Mouse (Mus musculus) kidney, postnatal 0 days (tissue): ENCODE measurements at regions not wholly inside any gene's neighbourhood (a gene's known extent, or its start where the extent isn't known, plus 50 kb on each side); places are given as distances from the start of the nearest gene placed in this dataset.

Experiments
- ATAC-seq: fragments of 200-750 bp; cut with Nextera tagmentation; replicated peaks from 2 replicates; pipeline ENCODE4 v1.8.0; 2017; ENCODE audit warnings: low read depth, moderate number of reproducible peaks, moderate TSS enrichment, moderate library complexity; ENCODE audit not compliant: low FRiP score
- DNase-seq: peaks from one replicate; pipeline ENCODE4 v3.0.0-alpha.2; 2016; ENCODE audit warnings: low spot score
- H3K27ac ChIP-seq: fragments of 300-500 bp; sonication (generic); 2 replicates; pipeline ENCODE4 v1.5.1; 2014; ENCODE audit warnings: mild to moderate bottlenecking
- H3K27me3 ChIP-seq: fragments of 300-500 bp; sonication (generic); 2 replicates; pipeline ENCODE4 v1.6.1; 2014; ENCODE audit warnings: low read length, mixed read lengths; ENCODE audit not compliant: insufficient read depth
- H3K36me3 ChIP-seq: fragments of 300-500 bp; sonication (generic); 2 replicates; pipeline ENCODE4 v1.6.1; 2014; ENCODE audit warnings: low read length, mixed read lengths; ENCODE audit not compliant: insufficient read depth
- H3K4me1 ChIP-seq: fragments of 300-500 bp; sonication (generic); replicated peaks from 2 replicates; pipeline ENCODE4 v1.6.1; 2014; ENCODE audit warnings: antibody characterized with exemption, low read length, mixed read lengths; ENCODE audit not compliant: insufficient read depth
- H3K4me2 ChIP-seq: fragments of 300-500 bp; sonication (generic); 2 replicates; pipeline ENCODE4 v1.6.1; 2014; ENCODE audit warnings: mild to moderate bottlenecking, low read length, moderate library complexity, mixed read lengths
- H3K4me3 ChIP-seq: fragments of 300-500 bp; sonication (generic); replicated peaks from 2 replicates; pipeline ENCODE4 v1.5.1; 2014; ENCODE audit warnings: low read depth, low read length
- H3K9ac ChIP-seq: fragments of 300-500 bp; sonication (generic); 2 replicates; pipeline ENCODE4 v1.6.1; 2014; ENCODE audit warnings: low read depth, low read length
- H3K9me3 ChIP-seq: fragments of 300-500 bp; sonication (generic); replicated peaks from 2 replicates; pipeline ENCODE4 v1.6.1; 2016; ENCODE audit warnings: low read length, inconsistent platforms, mixed read lengths
- CTCF ChIP-seq: IDR thresholded peaks from 2 replicates; pipeline ENCODE4 v1.5.1; 2016; ENCODE audit warnings: antibody characterized with exemption, low read depth, mild to moderate bottlenecking, moderate library complexity
- WGBS: fragments of 180-500 bp; shearing (Covaris S2); extraction: QIAGEN DNeasy Blood & Tissue Kit; methylation state at CpG from one replicate; pipeline ENCODE4 v1.1.7; 2014; 5-methylcytosine and 5-hydroxymethylcytosine counted together

DNA sequence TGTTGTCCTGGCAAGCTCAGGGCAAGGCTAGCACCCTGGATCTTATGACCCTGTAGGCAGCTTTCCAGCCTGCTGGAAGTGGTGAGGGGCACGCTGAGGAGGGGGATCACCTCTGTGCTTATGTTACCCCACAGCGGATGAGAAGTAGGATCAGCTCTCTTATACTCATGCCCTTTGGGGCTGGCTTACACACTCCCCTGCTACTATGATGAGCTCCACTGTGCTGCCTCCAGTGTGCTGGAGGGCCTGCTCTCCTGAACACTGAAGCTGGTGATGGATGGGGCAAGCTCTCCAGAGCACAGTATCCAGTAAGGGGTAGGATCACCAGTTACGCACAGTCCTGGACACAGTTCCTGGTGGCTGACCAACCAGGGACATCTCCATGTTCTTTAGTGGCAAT, 118.3 kb upstream of the Syt1 start:
- Histone ChIP-seq H3K9me3 (no peaks in the 10 kb centered on the region), H3K27me3 (no peaks in the 10 kb centered on the region), H3K4me3 (no peak overlapping the region), H3K36me3 (no peaks in the 10 kb centered on the region), H3K27ac (no peak overlapping the region), H3K9ac (no peak overlapping the region), H3K4me1 (no peaks in the 10 kb centered on the region), H3K4me2 (no peak overlapping the region)
- TF ChIP-seq CTCF = no peak
- WGBS = 87% methylated on average over 3 of the region's 3 CpGs
- ATAC-seq (no peak), DNase-seq (no peak)

DNA sequence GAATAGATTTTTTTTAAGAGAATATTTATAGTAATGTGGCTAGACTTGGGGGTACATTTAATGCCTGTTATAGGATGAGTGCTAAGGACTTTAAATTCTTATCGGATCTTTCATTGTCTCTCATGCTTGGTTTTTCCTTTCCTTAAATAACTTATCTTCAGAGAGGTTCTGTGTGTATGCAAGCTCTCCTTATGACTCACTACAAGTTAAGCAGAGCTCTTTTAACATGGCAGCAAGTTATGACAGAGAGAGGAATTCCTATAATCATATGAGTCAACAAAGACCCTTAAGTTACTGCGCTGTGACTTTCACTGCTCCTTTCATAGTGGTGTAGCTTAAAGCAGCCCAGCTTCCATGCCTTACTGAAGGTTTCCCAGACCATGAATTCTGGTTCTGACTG, 115.9 kb upstream of the Syt1 start:
- H3K36me3 ChIP-seq = no peaks in the 10 kb centered on the region
- TF ChIP-seq CTCF = no peak
- H3K4me1 ChIP-seq = no peaks in the 10 kb centered on the region
- H3K27me3 ChIP-seq = no peaks in the 10 kb centered on the region
- DNase-seq (no peak), ATAC-seq (no peak)
- 94% methylated on average over 2 of the region's 2 CpGs for WGBS
- no peak overlapping the region for H3K27ac ChIP-seq
- H3K4me3 ChIP-seq = no peak overlapping the region
- H3K4me2 ChIP-seq = no peak overlapping the region
- no peaks in the 10 kb centered on the region for H3K9me3 ChIP-seq
- H3K9ac ChIP-seq = no peak overlapping the region

DNA sequence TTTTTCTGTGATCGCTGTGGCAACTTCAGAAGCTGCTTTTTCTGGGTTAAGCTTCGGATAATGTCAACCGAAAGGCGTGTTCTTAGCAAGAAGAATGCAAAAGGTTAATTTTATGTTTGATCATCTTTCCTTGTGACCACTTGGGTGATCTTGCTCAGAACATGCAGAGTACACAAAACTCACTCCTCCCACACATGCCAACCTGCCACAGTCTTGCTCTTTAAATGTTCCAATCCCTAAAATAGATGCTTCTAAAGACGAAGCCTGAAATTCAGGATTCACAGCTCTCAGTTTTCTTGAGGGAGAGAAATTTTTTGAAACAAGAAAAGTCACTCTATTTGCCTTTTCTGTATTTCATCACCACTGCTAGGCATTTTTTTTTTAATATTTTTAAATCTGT, 106.4 kb upstream of the Syt1 start:
- no peak for TF ChIP-seq CTCF
- no peak for ATAC-seq
- no peaks in the 10 kb centered on the region for H3K27me3 ChIP-seq
- WGBS = 77% methylated on average over 5 of the region's 5 CpGs
- no peak overlapping the region for H3K9ac ChIP-seq
- no peak overlapping the region for H3K27ac ChIP-seq
- no peaks in the 10 kb centered on the region for H3K4me1 ChIP-seq
- DNase-seq = no peak
- H3K36me3 ChIP-seq = no peaks in the 10 kb centered on the region
- H3K9me3 ChIP-seq = no peaks in the 10 kb centered on the region
- no peak overlapping the region for H3K4me2 ChIP-seq
- H3K4me3 ChIP-seq = no peak overlapping the region

DNA sequence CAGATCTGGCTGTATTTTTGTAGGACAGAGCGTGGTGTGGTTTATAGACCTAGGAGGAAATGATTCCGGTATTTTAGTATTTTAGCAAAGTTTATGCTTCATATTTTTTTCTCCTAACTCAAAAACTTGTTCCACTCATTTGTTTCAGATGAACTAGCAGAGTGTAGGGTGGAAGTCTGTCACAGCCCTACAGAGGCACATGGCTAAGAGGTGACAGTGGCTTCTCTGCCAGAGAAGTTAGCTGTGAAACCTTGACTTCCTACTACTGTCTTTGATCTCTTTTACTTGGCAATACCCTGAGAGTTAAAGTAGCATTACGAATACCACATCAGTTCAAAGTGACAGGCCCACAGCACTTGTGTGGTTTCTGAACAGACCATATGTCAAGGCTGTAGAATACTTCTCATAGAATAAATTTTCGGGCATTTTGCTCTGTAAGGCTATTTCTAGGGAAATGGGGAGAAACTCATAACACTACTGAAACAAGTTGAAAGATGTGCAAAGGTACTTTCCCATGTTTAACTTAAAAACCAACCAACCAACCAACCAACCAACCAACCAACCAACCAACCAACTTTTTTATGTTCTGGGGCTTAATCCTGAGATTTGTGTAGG, 104.3 kb upstream of the Syt1 start:
- H3K36me3 ChIP-seq = no peaks in the 10 kb centered on the region
- no peak for ATAC-seq
- H3K4me3 ChIP-seq = no peak overlapping the region
- no peaks in the 10 kb centered on the region for H3K27me3 ChIP-seq
- DNase-seq = no peak
- no peaks in the 10 kb centered on the region for H3K9me3 ChIP-seq
- 78% methylated on average over 4 of the region's 4 CpGs for WGBS
- H3K9ac ChIP-seq = no peak overlapping the region
- H3K4me1 ChIP-seq = no peaks in the 10 kb centered on the region
- H3K4me2 ChIP-seq = no peak overlapping the region
- no peak overlapping the region for H3K27ac ChIP-seq
- TF ChIP-seq CTCF = no peak

DNA sequence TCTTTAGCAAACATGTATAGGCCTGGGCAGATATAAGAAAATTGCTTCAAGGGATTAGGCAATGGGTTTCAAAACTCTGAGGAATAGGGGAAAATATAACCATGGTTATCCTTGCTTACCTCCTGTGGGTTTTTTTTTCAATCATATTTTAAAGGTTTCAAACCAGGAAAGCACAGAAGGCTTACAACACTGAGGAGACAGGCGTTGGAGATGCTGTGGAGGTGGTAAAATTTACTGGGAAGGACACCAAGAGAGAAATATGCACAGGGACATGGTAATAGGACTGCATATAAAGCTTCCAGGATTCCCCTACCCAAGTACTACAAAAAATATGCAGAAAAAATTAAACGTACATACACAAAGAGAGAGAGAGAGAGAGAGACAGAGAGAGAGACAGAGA, 95.0 kb upstream of the Syt1 start:
- H3K9me3 ChIP-seq = no peaks in the 10 kb centered on the region
- WGBS = 79% methylated on average over 2 of the region's 2 CpGs
- no peak overlapping the region for H3K9ac ChIP-seq
- H3K4me3 ChIP-seq = no peak overlapping the region
- no peaks in the 10 kb centered on the region for H3K4me1 ChIP-seq
- DNase-seq = no peak
- H3K27me3 ChIP-seq = no peaks in the 10 kb centered on the region
- no peak overlapping the region for H3K4me2 ChIP-seq
- H3K36me3 ChIP-seq = no peaks in the 10 kb centered on the region
- no peak for TF ChIP-seq CTCF
- ATAC-seq = no peak
- H3K27ac ChIP-seq = no peak overlapping the region

DNA sequence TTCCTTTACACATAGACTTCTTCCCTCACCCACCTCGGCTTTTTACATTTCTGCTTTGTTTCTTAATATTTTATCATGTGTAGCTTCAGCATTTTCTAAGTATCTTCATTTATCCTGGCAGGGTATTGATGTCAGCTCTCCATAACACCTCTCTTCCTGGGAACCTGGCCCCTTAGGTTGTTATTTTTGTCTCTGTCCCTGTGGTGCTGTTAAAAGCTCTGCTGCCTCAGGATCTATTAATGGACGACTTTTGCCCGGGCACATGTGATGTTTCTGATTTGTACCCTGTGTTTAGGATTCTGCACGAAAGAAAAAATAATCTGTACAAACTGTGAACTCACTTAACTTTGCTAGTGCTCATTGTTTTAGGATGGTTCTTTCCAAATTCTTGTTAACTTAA, 81.4 kb upstream of the Syt1 start:
- Histone ChIP-seq H3K9ac (no peak overlapping the region), H3K36me3 (no peaks in the 10 kb centered on the region), H3K4me1 (no peaks in the 10 kb centered on the region), H3K4me2 (no peak overlapping the region), H3K4me3 (no peak overlapping the region), H3K27ac (no peak overlapping the region), H3K27me3 (no peaks in the 10 kb centered on the region), H3K9me3 (no peaks in the 10 kb centered on the region)
- DNase-seq (no peak), ATAC-seq (no peak)
- no peak for TF ChIP-seq CTCF
- WGBS = 56% methylated on average over 4 of the region's 4 CpGs

DNA sequence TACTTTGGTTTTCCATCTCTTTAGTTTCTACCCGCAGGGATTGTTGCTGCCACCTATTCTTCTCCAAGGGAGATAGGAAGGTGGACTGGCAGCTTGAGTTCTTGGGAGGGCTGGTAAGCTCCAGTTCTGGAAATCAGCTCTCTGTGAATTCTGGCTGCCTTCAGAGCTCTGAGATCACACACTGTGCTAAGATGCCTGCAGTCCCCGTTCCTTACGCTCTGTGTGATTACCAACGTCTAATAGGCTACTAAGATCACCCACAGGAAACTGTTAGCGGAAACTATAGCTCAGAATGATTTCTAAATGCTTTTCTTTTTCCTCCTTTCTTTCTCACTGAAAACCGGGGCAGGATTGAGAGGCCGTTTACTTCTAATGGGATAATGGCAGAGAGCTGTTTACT, 69.0 kb upstream of the Syt1 start:
- no peak for TF ChIP-seq CTCF

More for the DNA sequence above, 69.0 kb upstream of the Syt1 start:
- no peak for DNase-seq
- Histone ChIP-seq H3K36me3 (no peaks in the 10 kb centered on the region), H3K27me3 (no peaks in the 10 kb centered on the region), H3K27ac (no peak overlapping the region), H3K4me2 (no peak overlapping the region), H3K9me3 (no peaks in the 10 kb centered on the region), H3K9ac (no peak overlapping the region), H3K4me3 (no peak overlapping the region), H3K4me1 (no peaks in the 10 kb centered on the region)
- 32% methylated on average over 7 of the region's 7 CpGs for WGBS
- no peak for ATAC-seq
